Mouse (Mus musculus): ENCODE measurements around the gene Casq2. TPM values are rescaled to one million over a fixed set of nuclear protein-coding genes. Genes with fewer than 3 reads are reported as not detected.
A peak's percentile ranks its signal among the peaks of the same experiment; 100 is the strongest.

Gene Casq2
- polyA plus RNA-seq, 1 experiment from 2014 or later: 196 TPM

DNA sequence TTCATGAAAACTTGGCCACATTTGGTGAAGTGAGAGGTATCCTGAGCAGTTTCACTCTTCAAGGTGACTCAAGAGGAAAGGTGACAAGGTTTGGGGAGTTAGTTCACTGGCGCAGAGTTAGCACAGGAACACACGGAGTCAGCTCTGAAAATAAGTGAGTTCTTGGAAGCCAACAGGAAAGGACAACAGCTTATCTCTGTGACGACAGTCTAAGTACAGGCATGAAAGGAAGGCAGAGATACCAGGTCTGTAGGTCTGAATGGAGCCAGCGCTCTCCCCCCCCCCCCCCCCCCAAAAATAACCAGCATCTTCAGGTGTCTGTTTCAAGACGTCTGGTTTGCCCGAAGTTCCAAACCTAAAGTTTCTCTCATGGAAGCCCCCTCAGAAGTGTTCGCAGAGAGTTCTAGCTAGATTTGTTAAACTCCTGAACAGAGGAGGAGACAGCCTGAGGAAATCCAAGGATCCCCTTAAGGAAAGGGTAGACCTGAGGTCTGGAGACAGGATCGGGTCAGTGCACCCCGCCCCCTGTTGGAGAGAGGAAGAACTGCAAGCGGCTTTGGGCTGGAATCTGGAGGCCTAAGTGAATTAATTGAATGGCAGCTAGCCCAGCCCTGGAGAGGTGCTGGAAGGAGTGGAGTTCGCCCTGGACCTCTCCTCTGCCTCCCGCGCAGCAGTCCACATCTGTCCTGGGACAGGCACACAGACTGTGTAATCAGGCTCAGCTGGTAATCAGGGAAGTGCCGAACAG is 24.1 kb upstream of the Casq2 start:
- H3K4me2 ChIP-seq: peak overlapping the region; percentile 46

DNA sequence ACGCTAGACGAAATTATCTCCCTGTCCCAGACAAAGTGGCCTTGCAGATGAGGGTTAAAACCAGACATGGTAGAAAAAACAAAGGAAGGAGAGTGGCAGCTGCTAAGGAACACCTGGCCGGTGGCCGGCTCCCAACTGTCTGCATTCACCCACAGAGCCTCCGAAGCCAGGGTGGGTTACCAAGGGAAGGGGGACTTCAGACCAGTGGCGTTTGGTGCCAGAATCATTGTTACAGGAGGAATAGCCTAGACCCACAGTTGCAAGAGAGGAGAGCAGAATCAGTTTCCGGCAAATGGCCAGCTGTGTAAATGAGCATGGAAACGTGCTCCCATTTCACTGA is 23.6 kb upstream of the Casq2 start:
- H3K4me2 ChIP-seq: peak overlapping the region; percentile 46
- H3K9me3 ChIP-seq: no peaks in the 10 kb centered on the region
- ATAC-seq (ENCODE audit: extremely low read depth, insufficient number of reproducible peaks, low FRiP score, low TSS enrichment): no peak
- H3K27ac ChIP-seq (replicated peaks): peak overlapping the region; percentile 51
- H3K4me1 ChIP-seq: peaks cover 54% of the 10 kb centered on the region
- no peaks in the 10 kb centered on the region for H3K36me3 ChIP-seq
- H3K9ac ChIP-seq: 0 out of 2 replicates have a peak overlapping the region, but pooled peaks have one; percentile 60
- H3K27me3 ChIP-seq (replicated peaks): no peaks in the 10 kb centered on the region
- WGBS: 21% methylated on average over 8 of the region's 8 CpGs
- no peak overlapping the region for H3K4me3 ChIP-seq

More for the DNA sequence above, 24.1 kb upstream of the Casq2 start:
- ATAC-seq (ENCODE audit: extremely low read depth, insufficient number of reproducible peaks, low FRiP score, low TSS enrichment): peak; percentile 61
- Histone ChIP-seq H3K27me3 (replicated peaks) (no peaks in the 10 kb centered on the region), H3K9ac (0 out of 2 replicates have a peak overlapping the region, but pooled peaks have one; percentile 60), H3K9me3 (no peaks in the 10 kb centered on the region), H3K4me1 (peaks cover 59% of the 10 kb centered on the region), H3K4me3 (no peak overlapping the region), H3K36me3 (no peaks in the 10 kb centered on the region), H3K27ac (replicated peaks) (peak overlapping the region; percentile 51)
- 18% methylated on average over 14 of the region's 14 CpGs for WGBS

DNA sequence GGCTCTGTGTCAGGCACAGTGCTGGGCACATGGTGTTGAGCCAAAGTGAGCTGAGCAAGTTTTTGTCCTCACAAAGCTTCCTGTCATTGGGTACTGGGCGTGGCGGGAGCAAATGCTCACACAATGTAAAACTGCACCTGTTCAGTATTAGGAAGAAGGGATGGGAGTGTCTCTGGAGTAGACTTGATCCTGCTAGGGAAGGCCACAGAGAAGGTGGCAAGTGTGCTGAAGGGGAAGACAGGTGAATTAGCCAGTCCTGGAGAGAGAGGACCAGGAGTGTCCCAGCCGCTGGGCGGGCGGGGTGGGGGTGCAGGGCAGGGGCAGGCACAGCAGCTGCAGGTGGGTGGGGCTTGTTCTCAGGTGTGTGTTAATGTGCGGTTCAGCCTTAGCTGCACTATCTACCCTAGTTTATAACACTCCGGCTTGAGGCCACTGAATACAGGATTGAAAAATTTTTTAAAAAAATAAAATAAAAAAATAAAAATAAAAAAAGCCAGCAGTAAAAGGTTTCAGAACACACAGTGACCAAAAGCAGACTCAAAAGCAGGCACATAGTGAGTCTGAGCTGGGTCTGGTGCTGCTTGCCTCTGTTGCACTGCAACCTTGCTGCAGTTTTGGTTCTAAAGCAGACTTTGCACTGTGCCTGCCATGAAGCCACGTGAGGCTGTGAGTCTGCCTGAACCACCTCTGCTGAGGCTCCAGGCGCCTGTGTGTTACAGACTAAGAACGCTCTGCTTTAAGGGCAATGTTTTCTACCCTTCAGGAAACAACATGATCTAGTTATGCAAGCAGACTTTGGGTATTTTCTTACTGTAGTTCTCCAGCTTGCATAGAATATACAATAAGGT is 22.7 kb upstream of the Casq2 start:
- no peak overlapping the region for H3K4me3 ChIP-seq
- H3K36me3 ChIP-seq: no peaks in the 10 kb centered on the region
- peaks cover 56% of the 10 kb centered on the region for H3K4me1 ChIP-seq
- H3K27ac ChIP-seq (replicated peaks): peak overlapping the region; percentile 51; the same call in 1 of the 2 replicates
- 67% methylated on average over 10 of the region's 10 CpGs for WGBS
- no peak overlapping the region for H3K4me2 ChIP-seq
- H3K9me3 ChIP-seq: no peaks in the 10 kb centered on the region
- no peaks in the 10 kb centered on the region for H3K27me3 ChIP-seq (replicated peaks)
- H3K9ac ChIP-seq: no peak overlapping the region
- no peak for ATAC-seq (ENCODE audit: extremely low read depth, insufficient number of reproducible peaks, low FRiP score, low TSS enrichment)

DNA sequence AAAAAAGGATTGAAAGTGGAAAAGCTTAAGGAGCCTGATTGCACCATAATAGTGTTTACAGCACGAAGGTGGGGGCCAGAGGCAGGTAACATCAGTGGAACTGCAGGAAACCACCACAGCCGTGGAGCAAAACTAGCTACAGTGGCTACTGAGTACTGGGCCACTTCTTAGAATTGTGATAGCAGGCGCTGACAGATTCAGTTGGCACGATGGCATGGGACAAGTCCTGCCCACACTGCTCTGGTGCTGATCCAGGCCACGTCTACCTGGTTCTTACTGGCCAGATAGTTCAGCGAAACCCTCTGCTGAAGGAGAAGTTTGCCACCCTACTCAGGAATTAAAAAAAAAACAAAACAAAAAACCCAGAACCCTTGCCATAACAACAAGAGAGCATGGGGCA is 21.6 kb upstream of the Casq2 start:
- H3K27ac ChIP-seq (replicated peaks): no peak overlapping the region

DNA sequence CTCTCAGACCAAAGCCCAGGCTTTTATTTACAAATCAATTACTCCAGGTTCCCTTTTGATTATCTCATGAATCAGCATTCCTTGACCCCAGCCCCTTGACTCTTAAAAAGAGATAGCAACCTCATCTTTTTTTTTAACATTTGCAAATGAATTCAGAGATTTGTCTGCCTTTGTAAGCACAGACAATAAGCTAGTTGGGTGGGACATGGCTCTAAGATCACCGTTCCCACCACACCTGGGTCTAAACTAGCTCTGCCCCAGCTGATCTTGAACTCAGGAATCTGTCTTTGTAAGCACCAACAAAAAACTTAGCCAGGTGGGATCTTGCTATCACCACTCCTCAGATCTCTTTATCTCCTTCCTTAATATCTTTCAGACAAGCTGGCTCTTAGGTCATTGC is 18.9 kb upstream of the Casq2 start:
- 79% methylated on average over 1 of the region's 1 CpGs for WGBS
- H3K4me3 ChIP-seq: no peak overlapping the region
- no peaks in the 10 kb centered on the region for H3K36me3 ChIP-seq
- H3K27me3 ChIP-seq (replicated peaks): no peaks in the 10 kb centered on the region
- H3K9me3 ChIP-seq: no peaks in the 10 kb centered on the region
- no peak overlapping the region for H3K9ac ChIP-seq
- H3K27ac ChIP-seq (replicated peaks): no peak overlapping the region
- peaks cover 54% of the 10 kb centered on the region for H3K4me1 ChIP-seq
- no peak overlapping the region for H3K4me2 ChIP-seq
- no peak for ATAC-seq (ENCODE audit: extremely low read depth, insufficient number of reproducible peaks, low FRiP score, low TSS enrichment)

More for the DNA sequence above, 21.6 kb upstream of the Casq2 start:
- Histone ChIP-seq H3K4me3 (no peak overlapping the region), H3K4me1 (peaks cover 66% of the 10 kb centered on the region), H3K9ac (no peak overlapping the region), H3K27me3 (replicated peaks) (no peaks in the 10 kb centered on the region), H3K4me2 (no peak overlapping the region), H3K9me3 (no peaks in the 10 kb centered on the region), H3K36me3 (no peaks in the 10 kb centered on the region)
- 53% methylated on average over 6 of the region's 6 CpGs for WGBS
- no peak for ATAC-seq (ENCODE audit: extremely low read depth, insufficient number of reproducible peaks, low FRiP score, low TSS enrichment)

DNA sequence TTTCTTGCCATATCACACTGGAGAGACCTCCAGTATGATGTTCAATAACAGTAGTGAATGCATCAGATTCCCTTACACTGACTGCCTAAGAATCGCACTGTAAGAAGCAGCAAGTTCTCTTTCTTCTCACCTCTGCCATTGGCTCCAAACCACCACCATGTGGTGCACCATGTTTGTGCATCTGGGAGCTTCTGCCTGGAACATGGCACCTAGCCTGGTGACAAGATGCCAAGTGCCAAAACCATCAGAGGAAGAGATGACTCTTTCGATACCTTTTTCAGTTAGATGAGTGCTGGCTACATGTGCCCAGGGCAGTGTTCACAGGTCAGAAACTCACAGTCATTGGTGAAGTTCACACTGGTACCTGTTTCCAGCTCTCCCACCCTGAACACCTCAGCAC is 18.4 kb upstream of the Casq2 start:
- Histone ChIP-seq H3K27ac (replicated peaks) (no peak overlapping the region), H3K36me3 (no peaks in the 10 kb centered on the region), H3K27me3 (replicated peaks) (no peaks in the 10 kb centered on the region), H3K4me3 (no peak overlapping the region), H3K9ac (no peak overlapping the region), H3K4me2 (no peak overlapping the region), H3K9me3 (no peaks in the 10 kb centered on the region), H3K4me1 (peaks cover 48% of the 10 kb centered on the region)
- 94% methylated on average over 2 of the region's 2 CpGs for WGBS
- ATAC-seq (ENCODE audit: extremely low read depth, insufficient number of reproducible peaks, low FRiP score, low TSS enrichment): no peak

DNA sequence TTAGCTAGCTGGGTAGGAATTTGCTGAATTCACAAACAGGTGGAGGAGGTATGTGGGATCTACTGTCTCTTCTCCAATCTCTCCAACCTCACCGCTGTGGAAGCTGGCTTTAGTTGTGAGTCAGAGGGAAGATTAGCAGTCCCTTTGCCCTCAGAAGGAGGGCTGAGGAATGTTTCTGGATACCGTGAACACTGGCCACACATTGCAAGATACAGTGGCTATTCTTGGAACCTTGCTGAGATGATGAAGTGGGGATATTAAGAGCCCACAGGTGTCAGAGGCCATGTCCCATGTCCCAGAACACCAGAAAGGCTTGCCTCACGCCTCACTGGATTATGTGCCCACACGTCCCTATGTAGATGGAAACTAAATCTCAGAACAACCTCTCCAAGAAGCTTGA is 17.0 kb upstream of the Casq2 start:
- Histone ChIP-seq H3K9ac (no peak overlapping the region), H3K27ac (replicated peaks) (peak overlapping the region; percentile 69), H3K36me3 (no peaks in the 10 kb centered on the region), H3K4me2 (peak overlapping the region; percentile 42), H3K9me3 (no peaks in the 10 kb centered on the region), H3K27me3 (replicated peaks) (no peaks in the 10 kb centered on the region), H3K4me3 (no peak overlapping the region), H3K4me1 (peaks cover 34% of the 10 kb centered on the region)
- 25% methylated on average over 4 of the region's 4 CpGs for WGBS
- no peak for ATAC-seq (ENCODE audit: extremely low read depth, insufficient number of reproducible peaks, low FRiP score, low TSS enrichment)

DNA sequence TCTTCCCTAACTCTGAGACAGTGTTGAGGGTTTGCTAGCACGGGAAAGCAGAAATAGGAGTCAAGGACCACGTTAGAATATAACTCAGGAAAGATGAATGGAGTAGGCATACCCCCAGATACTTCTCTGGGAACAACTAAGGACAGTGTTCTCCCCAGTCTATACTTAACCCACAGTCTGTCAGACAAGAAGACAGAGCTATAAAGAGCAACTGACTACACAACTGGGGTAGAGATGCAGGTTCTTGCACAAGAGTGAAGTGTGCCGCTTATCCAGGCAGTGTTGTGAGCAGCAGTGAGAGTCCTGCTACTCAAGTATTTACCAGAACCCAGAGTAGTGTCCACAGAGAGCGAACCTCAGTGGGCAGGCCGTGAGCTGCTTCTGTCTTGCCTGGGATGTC is 16.5 kb upstream of the Casq2 start:
- Histone ChIP-seq H3K9me3 (no peaks in the 10 kb centered on the region), H3K27ac (replicated peaks) (peak overlapping the region; percentile 69), H3K9ac (no peak overlapping the region), H3K4me1 (peaks cover 31% of the 10 kb centered on the region), H3K36me3 (no peaks in the 10 kb centered on the region), H3K27me3 (replicated peaks) (no peaks in the 10 kb centered on the region), H3K4me2 (peak overlapping the region; percentile 42), H3K4me3 (no peak overlapping the region)
- no peak for ATAC-seq (ENCODE audit: extremely low read depth, insufficient number of reproducible peaks, low FRiP score, low TSS enrichment)
- WGBS: 57% methylated on average over 5 of the region's 5 CpGs

DNA sequence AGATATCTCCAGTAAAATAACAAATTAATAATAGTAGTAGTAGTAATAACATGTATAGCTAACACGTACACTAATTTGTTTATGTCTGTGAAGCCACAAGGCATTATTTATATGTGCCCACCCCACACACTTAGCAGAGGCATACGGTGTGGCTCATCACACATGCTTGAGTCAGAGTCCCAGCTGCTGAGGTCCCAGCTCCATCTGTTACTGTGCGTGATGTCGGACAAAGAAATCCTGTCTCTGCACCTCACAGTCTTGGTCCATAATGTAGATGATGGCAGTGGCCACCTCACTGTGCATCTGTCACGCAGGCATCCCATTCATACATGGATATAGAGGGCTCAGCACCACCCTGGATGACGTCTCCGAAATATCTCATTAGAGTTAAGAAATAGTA is 15.9 kb upstream of the Casq2 start:
- Histone ChIP-seq H3K4me1 (peaks cover 25% of the 10 kb centered on the region), H3K36me3 (no peaks in the 10 kb centered on the region), H3K4me2 (no peak overlapping the region), H3K27me3 (replicated peaks) (no peaks in the 10 kb centered on the region), H3K4me3 (no peak overlapping the region), H3K9me3 (no peaks in the 10 kb centered on the region), H3K9ac (no peak overlapping the region), H3K27ac (replicated peaks) (peak overlapping the region; percentile 69; the same call in 1 of the 2 replicates)
- ATAC-seq (ENCODE audit: extremely low read depth, insufficient number of reproducible peaks, low FRiP score, low TSS enrichment): no peak
- WGBS: 89% methylated on average over 7 of the region's 7 CpGs

DNA sequence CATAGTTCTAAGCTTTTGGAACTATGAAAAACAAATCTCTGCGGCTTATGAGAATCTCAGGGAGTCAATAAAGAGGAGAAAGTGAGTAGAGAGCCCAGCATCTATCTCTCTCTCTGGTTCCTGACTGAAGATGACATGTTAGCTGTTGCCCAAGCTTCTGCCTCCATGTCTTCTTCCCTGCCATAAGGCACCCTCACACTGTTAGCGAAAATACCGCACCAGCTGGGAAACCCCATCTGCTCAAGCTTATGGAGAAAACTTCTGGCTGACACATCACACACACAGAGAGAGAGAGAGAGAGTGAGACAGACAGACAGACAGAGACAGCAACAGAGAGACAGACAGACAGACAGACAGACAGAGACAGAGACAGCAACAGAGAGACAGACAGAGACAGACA is 15.2 kb upstream of the Casq2 start:
- no peaks in the 10 kb centered on the region for H3K36me3 ChIP-seq
- 90% methylated on average over 3 of the region's 3 CpGs for WGBS
- peaks cover 25% of the 10 kb centered on the region for H3K4me1 ChIP-seq
- H3K27ac ChIP-seq (replicated peaks): no peak overlapping the region
- ATAC-seq (ENCODE audit: extremely low read depth, insufficient number of reproducible peaks, low FRiP score, low TSS enrichment): no peak
- no peaks in the 10 kb centered on the region for H3K9me3 ChIP-seq
- no peak overlapping the region for H3K4me2 ChIP-seq
- no peak overlapping the region for H3K9ac ChIP-seq
- no peaks in the 10 kb centered on the region for H3K27me3 ChIP-seq (replicated peaks)
- H3K4me3 ChIP-seq: no peak overlapping the region

DNA sequence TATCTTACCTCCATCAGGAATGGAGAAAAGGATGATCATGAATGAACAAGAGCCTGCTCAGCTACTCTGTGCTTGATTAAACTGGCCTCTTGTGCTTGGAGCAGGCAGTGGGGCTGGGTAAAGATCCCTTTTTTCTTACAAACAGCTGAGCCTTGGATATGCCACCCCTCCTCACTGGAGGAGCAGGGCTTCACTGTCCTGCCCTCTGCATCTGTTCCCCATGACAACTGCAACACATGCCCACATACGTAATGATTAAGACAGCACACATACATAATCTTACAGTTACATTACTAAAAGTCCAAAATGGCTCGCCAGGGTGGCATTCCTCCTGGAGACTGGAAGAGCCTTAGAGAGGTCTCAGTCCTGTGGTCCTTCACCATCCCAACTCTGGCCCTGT is 6.8 kb upstream of the Casq2 start:
- Histone ChIP-seq H3K4me3 (no peak overlapping the region), H3K9ac (no peak overlapping the region), H3K9me3 (no peaks in the 10 kb centered on the region), H3K27ac (replicated peaks) (no peak overlapping the region), H3K36me3 (no peaks in the 10 kb centered on the region), H3K4me2 (no peak overlapping the region), H3K27me3 (replicated peaks) (no peaks in the 10 kb centered on the region), H3K4me1 (peaks cover 21% of the 10 kb centered on the region)
- no peak for ATAC-seq (ENCODE audit: extremely low read depth, insufficient number of reproducible peaks, low FRiP score, low TSS enrichment)
- 93% methylated on average over 2 of the region's 2 CpGs for WGBS

Measured in heart, embryonic 13.5 days (tissue).